Mouse (Mus musculus): ENCODE results near the gene Olfr1243.
"Not testable (repeated sequence)": the region's sequence is repeated elsewhere in the genome, so short reads cannot be mapped to it uniquely, and the experiment has no call there.

The Olfr1243 gene

DNA sequence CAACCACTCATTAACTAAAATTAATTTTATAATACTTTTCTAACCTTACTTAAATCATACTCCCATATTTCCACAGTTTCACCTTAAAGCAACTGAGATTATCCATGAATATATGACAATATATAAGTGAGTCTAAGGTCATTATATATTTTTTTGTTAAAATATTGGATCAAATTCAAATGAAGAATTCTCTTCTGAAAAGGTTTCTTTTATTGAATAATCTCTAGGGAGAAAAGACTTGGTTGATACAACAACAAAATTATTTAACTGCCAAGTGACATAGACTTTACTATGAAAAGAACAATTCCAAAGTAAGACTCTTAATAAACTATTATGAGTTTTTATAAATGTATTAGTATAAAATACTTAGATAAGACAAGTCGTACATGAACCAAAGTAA lies at the start of gene Olfr1243:
Gene Olfr1243, minus strand, starts transcription at position 101 of the 400 bp plus-strand sequence.
- no peak for DNase-seq (ENCODE audit: inconsistent age in 2 of 2, low spot score in 1 of 2)

- no peak for DNase-seq (ENCODE audit: inconsistent age in 2 of 2, low spot score in 1 of 2)
Measured at GRCm38 (mm10) chr2:89578347-89578746, 47.1 kb upstream of the Olfr1243 start, which contains the start of gene Olfr1245. TSS of gene Olfr1245 (minus strand) at chr2:89578447.

DNA sequence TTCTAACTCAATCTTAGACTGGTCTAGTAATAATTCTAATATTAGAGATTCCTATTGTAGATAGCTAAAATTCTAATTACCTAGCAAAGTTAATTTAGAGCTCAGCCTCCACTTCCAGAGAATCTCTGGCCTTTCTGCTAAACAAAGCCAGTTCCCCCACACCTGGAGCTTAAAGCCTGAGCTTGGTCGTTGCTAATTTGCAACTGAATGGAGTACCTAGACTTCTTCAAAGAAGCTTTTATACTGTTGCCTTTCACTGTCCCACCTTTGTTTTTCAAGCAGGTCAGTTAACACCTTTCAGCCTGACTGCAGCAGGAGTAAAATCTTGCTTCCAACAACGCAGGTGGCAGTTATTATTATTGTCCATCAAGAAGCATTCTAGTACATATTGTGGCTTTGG lies 31.4 kb upstream of the Olfr1243 start:
- DNase-seq (ENCODE audit: inconsistent age in 2 of 2, low spot score in 1 of 2): not testable (repeated sequence)

- no peak for DNase-seq (ENCODE audit: inconsistent age in 2 of 2, low spot score in 1 of 2)
Measured at GRCm38 (mm10) chr2:89544516-89544915, 13.2 kb upstream of the Olfr1243 start.

- no peak for DNase-seq (ENCODE audit: inconsistent age in 2 of 2, low spot score in 1 of 2)
Measured at GRCm38 (mm10) chr2:89539923-89540322, 8.6 kb upstream of the Olfr1243 start.

GRCm38 (mm10) chr2:89498235-89498634 lies 33.1 kb downstream of the Olfr1243 start, which contains the start of gene Olfr1242:
TSS of gene Olfr1242 (minus strand) at chr2:89498335.
- no peak for DNase-seq (ENCODE audit: inconsistent age in 2 of 2, low spot score in 1 of 2)

- DNase-seq (ENCODE audit: inconsistent age in 2 of 2, low spot score in 1 of 2): no peak
Measured at GRCm38 (mm10) chr2:89487026-89487425, 44.3 kb downstream of the Olfr1243 start, which contains the start of gene Olfr1241. TSS of gene Olfr1241 (minus strand) at chr2:89487126.

All from adrenal gland, adult (tissue).